Mouse (Mus musculus): ENCODE results near the gene Olfr1463. TPM values are rescaled to one million over a fixed set of nuclear protein-coding genes. Genes with fewer than 3 reads are reported as not detected.

Gene Olfr1463
- not detected in 2 replicates for polyA plus RNA-seq (2014; fragmentation: Nextera tagmentation; extraction: Ambion mirVana)

GRCm38 (mm10) chr19:13231028-13231427 is at the start of gene Olfr1463:
TSS of gene Olfr1463 (plus strand) at chr19:13231328.
- no peaks in the 10 kb centered on the region; the same call in 1 of the 2 replicates for H3K9me3 ChIP-seq (ENCODE audit: control insufficient read depth, low read depth, low read length)
- ATAC-seq (ENCODE audit: insufficient number of reproducible peaks, insufficient read depth, low FRiP score, low read depth): no peak
- no peaks in the 10 kb centered on the region for H3K36me3 ChIP-seq (ENCODE audit: control insufficient read depth, insufficient read depth, low read length)
- H3K9ac ChIP-seq (replicated peaks; ENCODE audit: low read depth, low read length): no peak within 1 kb of the TSS
- no peak within 1 kb of the TSS for H3K4me2 ChIP-seq (replicated peaks; ENCODE audit: low read depth, low read length)
- H3K4me3 ChIP-seq (ENCODE audit: low read depth, low read length): no peak within 1 kb of the TSS
- no peaks in the 10 kb centered on the region for H3K27me3 ChIP-seq (ENCODE audit: control insufficient read depth, insufficient read depth, low read length)
- H3K27ac ChIP-seq (ENCODE audit: low read length): no peak within 1 kb of the TSS
- no peaks in the 10 kb centered on the region for H3K4me1 ChIP-seq (ENCODE audit: control insufficient read depth, insufficient read depth, low read length)

GRCm38 (mm10) chr19:13185434-13185833 is 45.7 kb upstream of the Olfr1463 start, which contains the start of gene Olfr1462:
TSS of gene Olfr1462 (plus strand) at chr19:13185734.
- Histone ChIP-seq H3K27ac (ENCODE audit: low read length) (no peak within 1 kb of the TSS), H3K36me3 (ENCODE audit: control insufficient read depth, insufficient read depth, low read length) (no peaks in the 10 kb centered on the region), H3K9me3 (ENCODE audit: control insufficient read depth, low read depth, low read length) (no peaks in the 10 kb centered on the region; the same call in 1 of the 2 replicates), H3K4me1 (ENCODE audit: control insufficient read depth, insufficient read depth, low read length) (no peaks in the 10 kb centered on the region), H3K4me2 (replicated peaks; ENCODE audit: low read depth, low read length) (no peak within 1 kb of the TSS), H3K4me3 (ENCODE audit: low read depth, low read length) (no peak within 1 kb of the TSS), H3K9ac (replicated peaks; ENCODE audit: low read depth, low read length) (no peak within 1 kb of the TSS), H3K27me3 (ENCODE audit: control insufficient read depth, insufficient read depth, low read length) (no peaks in the 10 kb centered on the region)
- ATAC-seq (ENCODE audit: insufficient number of reproducible peaks, insufficient read depth, low FRiP score, low read depth): no peak
- WGBS: 73% methylated on average over 1 of the region's 1 CpGs

GRCm38 (mm10) chr19:13221666-13222065 is 9.5 kb upstream of the Olfr1463 start:
- no peak overlapping the region for H3K27ac ChIP-seq (ENCODE audit: low read length)
- no peaks in the 10 kb centered on the region; the same call in 1 of the 2 replicates for H3K9me3 ChIP-seq (ENCODE audit: control insufficient read depth, low read depth, low read length)
- no peaks in the 10 kb centered on the region for H3K27me3 ChIP-seq (ENCODE audit: control insufficient read depth, insufficient read depth, low read length)
- H3K4me2 ChIP-seq (replicated peaks; ENCODE audit: low read depth, low read length): no peak overlapping the region
- no peaks in the 10 kb centered on the region for H3K4me1 ChIP-seq (ENCODE audit: control insufficient read depth, insufficient read depth, low read length)
- no peaks in the 10 kb centered on the region for H3K36me3 ChIP-seq (ENCODE audit: control insufficient read depth, insufficient read depth, low read length)
- WGBS: 86% methylated on average over 11 of the region's 11 CpGs
- ATAC-seq (ENCODE audit: insufficient number of reproducible peaks, insufficient read depth, low FRiP score, low read depth): no peak
- no peak overlapping the region for H3K4me3 ChIP-seq (ENCODE audit: low read depth, low read length)
- no peak overlapping the region for H3K9ac ChIP-seq (replicated peaks; ENCODE audit: low read depth, low read length)

Other genes starting within 250 kb of the Olfr1463 start
- not detected in 2 replicates for gene Olfr1451, start 236.3 kb upstream of the Olfr1463 start, polyA plus RNA-seq (2014; fragmentation: Nextera tagmentation; extraction: Ambion mirVana)
- not detected in 2 replicates for gene Olfr1453, start 203.0 kb upstream of the Olfr1463 start, polyA plus RNA-seq (2014; fragmentation: Nextera tagmentation; extraction: Ambion mirVana)
- not detected in 2 replicates for gene Olfr1454, start 170.7 kb upstream of the Olfr1463 start, polyA plus RNA-seq (2014; fragmentation: Nextera tagmentation; extraction: Ambion mirVana)
- gene Olfr1457, start 133.4 kb upstream of the Olfr1463 start, polyA plus RNA-seq (2014; fragmentation: Nextera tagmentation; extraction: Ambion mirVana): not detected in 2 replicates
- gene Olfr1458, start 124.6 kb upstream of the Olfr1463 start, polyA plus RNA-seq (2014; fragmentation: Nextera tagmentation; extraction: Ambion mirVana): not detected in 2 replicates
- gene Olfr1459, start 81.8 kb upstream of the Olfr1463 start, polyA plus RNA-seq (2014; fragmentation: Nextera tagmentation; extraction: Ambion mirVana): not detected in 2 replicates
- gene Olfr1461, start 68.3 kb upstream of the Olfr1463 start, polyA plus RNA-seq (2014; fragmentation: Nextera tagmentation; extraction: Ambion mirVana): not detected in 2 replicates
- gene Olfr1462, start 45.6 kb upstream of the Olfr1463 start, polyA plus RNA-seq (2014; fragmentation: Nextera tagmentation; extraction: Ambion mirVana): not detected in 2 replicates
- not detected in 2 replicates for gene Olfr1465, start 84.2 kb downstream of the Olfr1463 start, polyA plus RNA-seq (2014; fragmentation: Nextera tagmentation; extraction: Ambion mirVana)
- not detected in 2 replicates for gene Olfr1466, start 107.5 kb downstream of the Olfr1463 start, polyA plus RNA-seq (2014; fragmentation: Nextera tagmentation; extraction: Ambion mirVana)
- not detected in 2 replicates for gene Olfr1467, start 130.9 kb downstream of the Olfr1463 start, polyA plus RNA-seq (2014; fragmentation: Nextera tagmentation; extraction: Ambion mirVana)
- gene Olfr1469, start 176.5 kb downstream of the Olfr1463 start, polyA plus RNA-seq (2014; fragmentation: Nextera tagmentation; extraction: Ambion mirVana): not detected in 2 replicates
- not detected in 2 replicates for gene Olfr1471, start 212.1 kb downstream of the Olfr1463 start, polyA plus RNA-seq (2014; fragmentation: Nextera tagmentation; extraction: Ambion mirVana)
- gene Olfr1472, start 224.8 kb downstream of the Olfr1463 start, polyA plus RNA-seq (2014; fragmentation: Nextera tagmentation; extraction: Ambion mirVana): not detected in 2 replicates
- not detected in 2 replicates for gene Olfr1474, start 238.2 kb downstream of the Olfr1463 start, polyA plus RNA-seq (2014; fragmentation: Nextera tagmentation; extraction: Ambion mirVana)
- not detected in 2 replicates for gene Olfr1475, start 248.9 kb downstream of the Olfr1463 start, polyA plus RNA-seq (2014; fragmentation: Nextera tagmentation; extraction: Ambion mirVana)

Measured in stomach, embryonic 14.5 days (tissue).